Mouse (Mus musculus): ENCODE measurements at regions not wholly inside any gene's neighbourhood (a gene's known extent, or its start where the extent isn't known, plus 50 kb on each side); places are given as distances from the start of the nearest gene placed in this dataset.
A peak's percentile ranks its signal among the peaks of the same experiment; 100 is the strongest.

- no peak for DNase-seq (ENCODE audit: low spot score in 2 of 2)
Measured at GRCm38 (mm10) chr13:99099226-99099625, 85.4 kb upstream of the Zfp366 start.

GRCm38 (mm10) chr13:99097606-99098545, 86.7 kb upstream of the Zfp366 start:
- no peak for DNase-seq (ENCODE audit: low spot score in 2 of 2)

GRCm38 (mm10) chr13:99096837-99097236, 87.8 kb upstream of the Zfp366 start:
- no peak for DNase-seq (ENCODE audit: low spot score in 2 of 2)

- no peak for DNase-seq (ENCODE audit: low spot score in 2 of 2)
Measured at GRCm38 (mm10) chr13:99095006-99095405, 89.6 kb upstream of the Zfp366 start.

- no peak for DNase-seq (ENCODE audit: low spot score in 2 of 2)
Measured at GRCm38 (mm10) chr13:99094221-99094620, 90.4 kb upstream of the Zfp366 start.

GRCm38 (mm10) chr13:99093269-99093668, 91.4 kb upstream of the Zfp366 start:
- DNase-seq (ENCODE audit: low spot score in 2 of 2), result peak; percentile 72 to 84

GRCm38 (mm10) chr13:99092279-99092930, 92.2 kb upstream of the Zfp366 start:
- no peak for DNase-seq (ENCODE audit: low spot score in 2 of 2)

- DNase-seq (ENCODE audit: low spot score in 2 of 2), result no peak
Measured at GRCm38 (mm10) chr13:99091562-99092278, 92.9 kb upstream of the Zfp366 start.

- no peak for DNase-seq (ENCODE audit: low spot score in 2 of 2)
Measured at GRCm38 (mm10) chr13:99090361-99090760, 94.3 kb upstream of the Zfp366 start.

- DNase-seq (ENCODE audit: low spot score in 2 of 2), result no peak
Measured at GRCm38 (mm10) chr13:99088285-99088684, 96.3 kb upstream of the Zfp366 start.

- peak in 1 of 2 experiments; percentile 33 for DNase-seq (ENCODE audit: low spot score in 2 of 2)
Measured at GRCm38 (mm10) chr13:99079331-99079761, 95.0 kb upstream of the 1700024P04Rik start.

- no peak for DNase-seq (ENCODE audit: low spot score in 2 of 2)
Measured at GRCm38 (mm10) chr13:99078643-99079042, 94.3 kb upstream of the 1700024P04Rik start.

GRCm38 (mm10) chr13:99077039-99077749, 92.8 kb upstream of the 1700024P04Rik start:
- DNase-seq (ENCODE audit: low spot score in 2 of 2), result no peak

- no peak for DNase-seq (ENCODE audit: low spot score in 2 of 2)
Measured at GRCm38 (mm10) chr13:99075467-99075866, 91.1 kb upstream of the 1700024P04Rik start.

- no peak for DNase-seq (ENCODE audit: low spot score in 2 of 2)
Measured at GRCm38 (mm10) chr13:99071821-99072414, 87.6 kb upstream of the 1700024P04Rik start.

- no peak for DNase-seq (ENCODE audit: low spot score in 2 of 2)
Measured at GRCm38 (mm10) chr13:99071413-99071812, 87.0 kb upstream of the 1700024P04Rik start.

- DNase-seq (ENCODE audit: low spot score in 2 of 2), result no peak
Measured at GRCm38 (mm10) chr13:99069767-99070166, 85.4 kb upstream of the 1700024P04Rik start.

- DNase-seq (ENCODE audit: low spot score in 2 of 2), result no peak
Measured at GRCm38 (mm10) chr13:99067504-99067903, 83.1 kb upstream of the 1700024P04Rik start.

- no peak for DNase-seq (ENCODE audit: low spot score in 2 of 2)
Measured at GRCm38 (mm10) chr13:99063431-99063830, 79.1 kb upstream of the 1700024P04Rik start.

- DNase-seq (ENCODE audit: low spot score in 2 of 2), result no peak
Measured at GRCm38 (mm10) chr13:99062936-99063335, 78.6 kb upstream of the 1700024P04Rik start.

Data from layer of hippocampus, postnatal 14 days (tissue).